Mouse (Mus musculus): ENCODE measurements around the gene Gcgr.
"Not testable (repeated sequence)": the region's sequence is repeated elsewhere in the genome, so short reads cannot be mapped to it uniquely, and the experiment has no call there.

Gene Gcgr

GRCm38 (mm10) chr11:120538485-120538884 is 8.0 kb downstream of the Gcgr start:
- DNase-seq (ENCODE audit: low spot score in 2 of 2) = no peak

GRCm38 (mm10) chr11:120538955-120539284 is 8.4 kb downstream of the Gcgr start:
- no peak for DNase-seq (ENCODE audit: low spot score in 2 of 2)

- no peak for DNase-seq (ENCODE audit: low spot score in 2 of 2)
These were observed 9.0 kb downstream of the Gcgr start for GRCm38 (mm10) chr11:120539285-120540014.

GRCm38 (mm10) chr11:120541907-120542306 is 11.4 kb downstream of the Gcgr start:
- DNase-seq (ENCODE audit: low spot score in 2 of 2) = no peak

GRCm38 (mm10) chr11:120542376-120542775 is 11.9 kb downstream of the Gcgr start:
- no peak for DNase-seq (ENCODE audit: low spot score in 2 of 2)

GRCm38 (mm10) chr11:120545964-120546363 is 15.5 kb downstream of the Gcgr start:
- DNase-seq (ENCODE audit: low spot score in 2 of 2) = no peak

GRCm38 (mm10) chr11:120547469-120547868 is 17.0 kb downstream of the Gcgr start:
- no peak for DNase-seq (ENCODE audit: low spot score in 2 of 2)

GRCm38 (mm10) chr11:120548214-120548613 is 17.7 kb downstream of the Gcgr start:
- no peak for DNase-seq (ENCODE audit: low spot score in 2 of 2)

GRCm38 (mm10) chr11:120548786-120549167 is 18.3 kb downstream of the Gcgr start:
- DNase-seq (ENCODE audit: low spot score in 2 of 2) = no peak

GRCm38 (mm10) chr11:120549168-120549945 is 18.9 kb downstream of the Gcgr start, which contains the start of gene Mcrip1:
Gene Mcrip1, minus strand, starts transcription at chr11:120549727.
- peak; percentile 79 to 88 for DNase-seq (ENCODE audit: low spot score in 2 of 2)

GRCm38 (mm10) chr11:120549986-120550809 is 19.7 kb downstream of the Gcgr start:
- no peak for DNase-seq (ENCODE audit: low spot score in 2 of 2)

- no peak for DNase-seq (ENCODE audit: low spot score in 2 of 2)
These were observed 20.4 kb downstream of the Gcgr start, which contains the start of gene Ppp1r27 for GRCm38 (mm10) chr11:120550810-120551440. Gene Ppp1r27, minus strand, starts transcription at chr11:120551132.

GRCm38 (mm10) chr11:120552736-120553135 is 22.2 kb downstream of the Gcgr start:
- no peak for DNase-seq (ENCODE audit: low spot score in 2 of 2)

- no peak for DNase-seq (ENCODE audit: low spot score in 2 of 2)
These were observed 24.3 kb downstream of the Gcgr start for GRCm38 (mm10) chr11:120554834-120555233.

- DNase-seq (ENCODE audit: low spot score in 2 of 2) = no peak
These were observed 24.8 kb downstream of the Gcgr start for GRCm38 (mm10) chr11:120555260-120555659.

- DNase-seq (ENCODE audit: low spot score in 2 of 2) = not testable (repeated sequence)
These were observed 28.3 kb downstream of the Gcgr start for GRCm38 (mm10) chr11:120558843-120559242.

- DNase-seq (ENCODE audit: low spot score in 2 of 2) = no peak
These were observed 30.6 kb downstream of the Gcgr start for GRCm38 (mm10) chr11:120560952-120561728.

- DNase-seq (ENCODE audit: low spot score in 2 of 2) = no peak
These were observed 32.5 kb downstream of the Gcgr start for GRCm38 (mm10) chr11:120562949-120563348.

GRCm38 (mm10) chr11:120565114-120565513 is 34.6 kb downstream of the Gcgr start:
- DNase-seq (ENCODE audit: low spot score in 2 of 2) = no peak

- DNase-seq (ENCODE audit: low spot score in 2 of 2) = no peak
These were observed 37.8 kb downstream of the Gcgr start for GRCm38 (mm10) chr11:120568324-120568723.

GRCm38 (mm10) chr11:120571122-120571521 is 40.6 kb downstream of the Gcgr start:
- DNase-seq (ENCODE audit: low spot score in 2 of 2) = no peak

Measured in frontal cortex, postnatal 25 days (tissue).